Mouse (Mus musculus) kidney, adult 2 months (tissue): ENCODE measurements around the gene Snrpf.

ENCODE experiments used
- CTCF ChIP-seq: fragments of 200-500 bp; conservative IDR thresholded peaks from 2 replicates; pipeline ENCODE4 v1.5.1; 2011; ENCODE audit warnings: low read depth, mild to moderate bottlenecking, control low read depth, low read length, moderate library complexity, mixed read lengths; ENCODE audit not compliant: insufficient read depth, insufficient read length
- POLR2A ChIP-seq: fragments of 200-500 bp; IDR thresholded peaks from one replicate; pipeline ENCODE4 v1.6.1; 2011; ENCODE audit warnings: low read depth, low read length, control low read depth

- no peak for TF ChIP-seq POLR2A
- no peak for TF ChIP-seq CTCF
These were observed 25.3 kb upstream of the Snrpf start for GRCm38 (mm10) chr10:93614850-93615249.
